Mouse (Mus musculus) hindlimb bud, embryonic 11.5 days (tissue): Measurements from ENCODE around the gene Celf1.
A peak's percentile ranks its signal among the peaks of the same experiment; 100 is the strongest.
"Not testable (repeated sequence)": the region's sequence is repeated elsewhere in the genome, so short reads cannot be mapped to it uniquely, and the experiment has no call there.

Experiments
- DNase-seq: peaks from one replicate; pipeline ENCODE4 v3.0.0-alpha.2; 2012; ENCODE audit warnings: low read depth, low spot score; ENCODE audit errors: extremely low spot score

The Celf1 gene

GRCm38 (mm10) chr2:91018061-91018788, 78.0 kb downstream of the Celf1 start:
- DNase-seq, result no peak

DNA sequence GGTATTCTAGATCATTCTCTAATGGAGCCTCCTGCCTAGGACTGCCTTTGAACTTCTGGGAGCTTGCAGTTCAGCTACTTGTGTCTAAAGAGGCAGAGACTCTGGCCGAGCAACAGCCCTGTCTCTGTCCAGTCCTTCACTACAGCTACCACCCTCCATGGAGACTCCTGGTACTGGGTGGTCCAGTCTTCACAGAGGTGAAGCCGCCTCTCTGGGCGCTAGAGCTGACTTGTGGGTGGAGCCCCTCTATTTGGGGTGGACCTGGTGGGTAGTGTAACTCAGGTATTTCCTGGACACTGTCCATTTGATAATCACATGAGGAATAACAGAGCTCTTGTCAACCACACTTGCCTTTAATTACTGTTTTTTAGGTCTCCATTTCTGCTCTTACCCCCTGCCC, 79.7 kb downstream of the Celf1 start:
- DNase-seq, result no peak

DNA sequence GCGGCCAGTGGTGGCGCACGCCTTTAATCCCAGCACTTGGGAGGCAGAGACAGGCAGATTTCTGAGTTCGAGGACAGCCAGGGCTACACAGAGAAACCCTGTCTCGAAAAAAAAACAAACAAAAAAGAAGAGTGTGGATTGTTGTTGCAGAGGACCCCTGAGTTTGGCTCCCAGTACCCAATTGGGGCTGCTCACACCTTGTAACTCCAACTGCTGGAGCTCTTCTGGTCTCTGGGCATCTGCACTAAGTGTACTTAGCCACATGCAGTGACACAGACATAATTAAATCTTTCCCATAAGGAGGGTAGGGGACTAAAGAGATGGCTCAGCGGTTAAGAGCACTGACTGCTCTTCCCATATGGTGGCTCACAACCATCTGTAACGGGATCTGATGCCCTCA, 82.1 kb downstream of the Celf1 start:
- DNase-seq, result not testable (repeated sequence)

DNA sequence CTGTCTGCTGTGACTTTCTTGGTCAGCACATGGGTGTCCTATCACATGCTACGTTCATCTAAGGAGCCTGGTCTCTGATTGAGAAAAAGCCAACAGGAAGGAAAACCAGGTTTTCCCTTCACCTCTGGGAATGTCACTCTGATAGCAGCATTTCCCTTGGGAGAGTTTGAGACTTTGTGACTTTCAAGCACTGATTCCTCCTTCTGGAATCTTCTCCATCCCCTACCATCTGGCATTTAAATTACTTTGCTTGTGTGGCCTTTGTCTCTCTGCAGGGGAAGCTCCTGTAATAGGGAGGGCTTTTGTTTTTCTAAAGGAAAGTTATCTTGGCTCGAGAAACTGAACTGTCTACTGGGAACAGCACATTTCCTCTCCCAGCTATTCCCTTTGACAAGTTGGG, 82.9 kb downstream of the Celf1 start:
- no peak for DNase-seq

GRCm38 (mm10) chr2:91023956-91024355, 83.8 kb downstream of the Celf1 start:
- DNase-seq, result no peak

- DNase-seq, result no peak
Observed at GRCm38 (mm10) chr2:91025081-91025516, 84.9 kb downstream of the Celf1 start.

GRCm38 (mm10) chr2:91026491-91026890, 86.3 kb downstream of the Celf1 start:
- no peak for DNase-seq

- DNase-seq, result no peak
Observed at GRCm38 (mm10) chr2:91027391-91028214, 87.4 kb downstream of the Celf1 start.

DNA sequence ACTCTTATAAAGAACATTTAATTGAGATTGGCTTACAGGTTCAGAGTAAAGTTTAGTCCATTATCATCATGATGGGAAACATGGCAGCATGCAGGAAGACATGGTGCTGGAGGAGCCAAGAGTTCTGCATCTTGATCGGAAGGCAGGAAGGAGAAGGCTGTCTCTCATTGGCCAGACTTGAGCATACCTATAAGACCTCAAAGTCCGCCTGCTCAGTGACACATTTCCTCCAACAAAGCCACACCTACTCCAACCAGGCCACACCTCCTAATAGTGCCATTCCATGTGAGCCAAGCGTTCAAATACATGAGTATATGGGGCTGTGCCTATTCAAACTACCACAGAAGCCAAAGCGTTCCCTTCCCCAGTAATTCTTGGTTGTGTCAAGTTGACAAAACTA, 91.0 kb downstream of the Celf1 start:
- DNase-seq, result no peak

DNA sequence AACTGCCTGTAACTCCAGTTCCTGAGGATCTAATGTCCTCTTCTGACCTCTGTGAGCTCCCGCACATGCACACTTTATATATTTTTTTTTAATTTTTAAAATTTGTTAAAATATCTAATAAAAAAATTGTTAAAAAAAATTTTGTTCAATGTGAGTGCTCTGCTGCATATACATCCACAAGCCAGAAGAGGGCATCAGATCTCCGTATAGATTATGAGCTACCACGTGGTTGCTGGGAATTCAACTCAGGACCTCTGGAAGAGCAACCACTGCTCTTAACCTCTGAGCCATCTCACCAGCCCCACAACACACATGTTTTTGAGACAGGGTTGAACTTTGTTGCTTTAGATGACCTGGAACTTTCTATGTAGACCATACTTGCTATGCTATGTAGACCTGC, 92.8 kb downstream of the Celf1 start:
- DNase-seq, result no peak

DNA sequence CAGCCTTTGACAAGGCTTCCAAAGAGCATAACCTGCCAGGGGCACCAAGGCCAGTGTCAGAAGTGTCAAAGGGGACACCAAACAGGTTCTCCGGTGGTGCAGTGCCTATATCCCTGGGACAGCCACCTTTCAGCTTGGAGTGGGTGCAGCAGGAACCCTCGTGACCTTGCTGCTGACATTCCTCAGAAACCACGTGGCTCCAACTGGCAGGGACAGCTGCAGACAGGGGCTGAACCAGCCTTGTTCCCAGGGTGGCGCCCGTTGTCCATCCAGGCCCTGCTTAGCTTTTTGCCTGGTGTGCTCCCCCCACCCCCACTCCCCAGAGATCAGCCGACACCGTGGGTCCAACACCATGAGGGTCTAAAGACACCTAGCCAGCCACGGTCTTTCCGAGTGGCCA, 95.2 kb downstream of the Celf1 start, which contains the start of gene Rapsn:
Rapsn (plus strand) TSS at position 236 of the 400 bp plus-strand sequence.
- DNase-seq, result no peak

- DNase-seq, result no peak
Observed at GRCm38 (mm10) chr2:91041786-91042185, 101.6 kb downstream of the Celf1 start.

- no peak for DNase-seq
Observed at GRCm38 (mm10) chr2:91042651-91043398, 102.6 kb downstream of the Celf1 start.

DNA sequence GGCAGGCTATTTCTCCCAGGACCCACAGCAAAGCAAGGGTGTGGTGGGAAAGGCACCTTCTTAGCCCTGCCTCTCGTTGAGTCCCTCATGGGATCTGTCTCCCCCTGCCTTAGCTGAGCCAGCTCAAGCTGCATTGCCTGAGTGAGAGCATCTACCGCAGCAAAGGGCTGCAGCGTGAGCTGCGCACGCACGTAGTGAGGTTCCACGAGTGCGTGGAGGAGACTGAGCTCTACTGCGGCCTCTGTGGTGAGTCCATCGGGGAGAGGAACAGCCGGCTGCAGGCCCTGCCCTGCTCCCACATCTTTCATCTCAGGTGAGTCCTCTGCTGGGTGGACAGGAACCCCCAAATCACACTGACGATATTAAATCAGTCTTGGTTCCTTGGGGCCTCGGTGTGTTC, 104.5 kb downstream of the Celf1 start:
- DNase-seq, result no peak

GRCm38 (mm10) chr2:91045805-91046204, 105.6 kb downstream of the Celf1 start:
- not testable (repeated sequence) for DNase-seq

DNA sequence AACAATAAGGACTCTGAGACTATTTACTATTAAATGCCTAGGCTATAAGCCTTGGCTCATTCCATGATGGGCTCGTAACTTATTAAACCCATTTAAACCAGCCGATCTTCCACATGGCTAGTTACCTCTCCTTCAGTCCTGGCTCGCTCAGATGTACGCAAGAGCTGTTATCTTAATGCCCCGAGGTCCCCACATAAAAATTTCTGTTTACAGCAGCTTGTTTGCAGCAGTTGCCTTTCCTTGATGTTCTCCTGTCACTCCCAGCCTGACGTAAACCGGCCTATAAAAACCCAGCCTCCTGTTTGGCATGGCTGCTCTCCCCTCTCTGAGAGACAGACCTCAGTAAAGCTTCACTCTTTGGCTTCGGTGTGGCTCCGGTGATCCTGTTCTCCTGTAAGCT, 107.2 kb downstream of the Celf1 start:
- no peak for DNase-seq

GRCm38 (mm10) chr2:91051917-91052316, 111.7 kb downstream of the Celf1 start:
- DNase-seq, result no peak

- no peak for DNase-seq
Observed at GRCm38 (mm10) chr2:91052752-91053151, 112.6 kb downstream of the Celf1 start.

- peak; percentile 52 for DNase-seq
Observed at GRCm38 (mm10) chr2:91053181-91053933, 113.2 kb downstream of the Celf1 start.

DNA sequence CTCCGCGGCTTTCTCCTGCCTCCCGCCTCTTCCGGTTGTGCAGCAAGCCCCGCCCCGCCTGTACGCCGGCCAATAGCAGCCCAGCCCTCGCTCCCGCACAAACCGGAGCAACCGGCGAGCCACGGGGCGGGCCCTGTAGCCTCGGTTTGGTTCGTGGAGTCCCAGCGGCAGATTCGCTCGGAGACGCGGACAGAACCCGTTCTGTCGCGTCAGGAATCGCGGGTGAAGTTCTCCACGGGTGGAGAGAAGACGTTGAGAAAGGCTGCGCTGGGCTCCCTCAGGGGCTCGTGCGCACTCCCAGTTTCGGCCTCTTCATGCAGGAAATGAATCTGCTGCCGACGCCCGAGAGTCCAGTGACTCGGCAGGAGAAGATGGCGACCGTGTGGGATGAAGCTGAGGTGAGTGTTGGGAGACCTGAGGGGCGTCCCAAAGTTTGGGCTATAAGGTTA, 113.8 kb downstream of the Celf1 start, which contains the start of gene Psmc3:
Psmc3 (plus strand) TSS at position 76 of the 449 bp plus-strand sequence.
- peak; percentile 47 for DNase-seq
